Mouse (Mus musculus) brain, adult 2 months (tissue): ENCODE measurements around the gene Ankle1.
A peak's percentile ranks its signal among the peaks of the same experiment; 100 is the strongest.
"Not testable (repeated sequence)": the region's sequence is repeated elsewhere in the genome, so short reads cannot be mapped to it uniquely, and the experiment has no call there.

Experiments
- DNase-seq: peaks from one replicate; pipeline ENCODE4 v3.0.0; 2011; ENCODE audit warnings: low read depth, low spot score

The Ankle1 gene

DNA sequence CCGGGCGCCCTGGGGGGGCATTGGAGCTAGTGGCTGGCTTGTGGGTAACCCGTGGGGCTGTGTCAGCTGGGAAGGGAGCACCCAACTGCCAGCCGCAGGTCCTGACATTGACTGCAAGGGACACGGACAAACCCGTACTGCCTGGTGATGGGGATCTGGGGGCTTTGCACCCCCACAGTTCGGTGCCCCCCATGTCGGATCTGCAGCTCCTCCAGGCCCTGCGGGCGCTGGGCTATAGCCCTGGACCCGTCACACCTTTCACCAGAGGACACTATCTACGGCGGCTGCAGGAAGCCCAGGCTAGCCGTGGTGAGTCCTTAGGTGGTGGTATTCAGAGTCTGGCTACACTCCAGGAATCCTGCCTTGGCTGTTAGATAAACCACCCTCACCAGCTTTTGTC is 1.6 kb downstream of the Ankle1 start:
- no peak for DNase-seq

DNA sequence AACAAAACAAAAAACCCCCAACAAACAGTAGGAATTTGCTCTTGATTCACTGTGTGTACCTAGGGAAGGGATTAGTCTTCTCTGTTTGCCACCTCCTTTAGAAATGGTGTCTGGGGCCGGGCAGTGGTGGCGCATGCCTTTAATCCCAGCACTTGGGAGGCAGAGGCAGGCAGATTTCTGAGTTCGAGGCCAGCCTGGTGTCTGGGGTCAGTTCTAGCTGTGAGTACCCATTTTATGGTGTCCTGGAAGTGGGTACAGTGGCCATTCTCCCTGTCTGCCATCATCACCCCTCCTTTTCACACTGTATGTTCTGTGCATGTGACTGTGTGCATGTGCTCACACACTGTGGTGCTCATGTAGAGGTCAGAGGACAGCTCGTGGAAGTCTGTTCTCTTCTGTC is 2.4 kb downstream of the Ankle1 start:
- DNase-seq, result no peak

DNA sequence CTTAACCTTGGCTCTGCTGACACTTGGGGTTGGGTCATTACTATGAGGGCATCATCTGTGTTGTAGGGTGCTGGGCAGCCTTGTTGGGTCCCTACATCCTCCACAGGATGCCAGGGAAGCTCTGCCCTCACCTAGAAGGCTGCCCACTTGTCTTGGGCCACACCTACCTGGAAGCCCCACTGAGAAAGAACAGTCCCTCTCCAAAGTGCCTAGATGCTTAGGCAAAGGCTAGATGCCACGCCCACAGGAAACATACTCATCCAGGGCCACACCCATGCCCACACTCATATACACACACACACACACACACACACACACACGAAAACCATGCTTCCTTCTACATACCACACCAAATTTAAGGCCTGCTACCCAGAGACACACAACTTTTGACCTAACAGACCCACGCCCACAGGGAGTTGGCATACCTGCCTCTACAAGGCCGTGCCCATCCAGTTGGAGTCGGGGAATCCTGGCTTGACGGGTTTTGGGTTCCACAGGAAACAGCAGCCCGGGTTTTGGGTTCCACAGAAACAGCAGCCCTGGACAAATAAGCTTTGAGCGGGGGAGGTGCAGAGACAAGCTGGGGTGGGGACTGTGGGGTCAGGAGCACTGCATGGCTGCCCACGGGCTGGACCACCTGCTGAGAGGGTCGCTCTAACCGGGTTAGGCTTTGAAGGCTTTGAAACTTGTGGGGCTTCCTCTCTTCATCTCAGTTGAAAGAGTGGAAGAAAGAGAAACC is 5.9 kb downstream of the Ankle1 start:
- DNase-seq, result no peak

DNA sequence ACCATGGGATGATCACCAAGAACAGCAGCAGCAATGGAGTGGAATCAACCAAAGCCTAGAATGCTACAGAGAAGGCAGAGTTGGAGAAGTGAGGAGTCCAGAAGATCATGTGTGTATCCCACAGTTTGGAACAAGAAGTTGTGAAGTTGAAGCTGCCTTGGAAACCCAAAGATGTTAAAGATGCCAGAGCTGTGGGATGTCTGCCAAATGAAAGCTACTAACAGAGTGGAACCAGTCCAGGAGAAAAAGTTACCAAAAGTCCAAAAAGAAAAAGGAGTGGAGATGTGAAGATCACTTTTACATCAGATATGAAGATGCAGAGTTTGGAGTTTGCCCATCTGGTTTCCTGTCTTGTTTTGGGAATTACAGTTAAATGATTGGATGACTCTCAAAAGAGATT is 16.3 kb downstream of the Ankle1 start:
- no peak for DNase-seq

DNA sequence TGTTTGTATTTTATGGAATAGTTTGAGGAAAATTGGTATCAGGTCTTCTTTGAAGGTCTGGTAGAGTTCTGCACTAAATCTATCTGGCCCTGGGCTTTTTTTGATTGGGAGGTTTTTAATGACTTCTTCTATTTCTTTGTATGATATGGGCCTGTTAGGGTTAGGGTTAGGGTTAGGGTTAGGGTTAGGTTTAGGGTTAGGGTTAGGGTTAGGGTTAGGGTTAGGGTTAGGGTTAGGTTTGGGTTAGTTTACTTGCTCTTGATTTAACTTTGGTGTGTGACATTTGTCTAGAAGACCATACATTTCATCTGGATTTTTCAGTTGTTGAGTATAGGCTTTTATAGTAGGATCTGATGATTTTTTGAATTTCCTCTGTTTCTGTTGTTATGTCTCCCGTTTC is 27.1 kb downstream of the Ankle1 start:
- not testable (repeated sequence) for DNase-seq

DNA sequence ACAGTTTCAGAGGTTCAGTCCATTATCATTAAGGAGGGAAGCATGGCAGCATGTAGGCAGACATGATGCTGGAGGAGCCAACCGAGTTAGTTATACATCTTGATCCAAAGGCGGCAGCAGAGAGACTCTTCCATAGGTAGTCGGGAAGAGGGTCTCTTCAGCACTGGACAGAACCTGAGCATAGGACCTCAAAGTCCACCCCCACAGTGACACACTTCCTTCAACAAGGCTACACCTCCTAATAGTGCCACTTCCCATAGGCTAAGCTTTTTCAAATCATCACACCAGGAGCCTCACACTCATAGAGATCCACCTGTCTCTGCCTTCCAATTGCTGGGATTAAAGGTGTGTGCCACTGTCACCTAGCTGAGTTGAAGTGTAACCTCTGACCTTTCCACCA is 31.2 kb downstream of the Ankle1 start:
- DNase-seq, result no peak

DNA sequence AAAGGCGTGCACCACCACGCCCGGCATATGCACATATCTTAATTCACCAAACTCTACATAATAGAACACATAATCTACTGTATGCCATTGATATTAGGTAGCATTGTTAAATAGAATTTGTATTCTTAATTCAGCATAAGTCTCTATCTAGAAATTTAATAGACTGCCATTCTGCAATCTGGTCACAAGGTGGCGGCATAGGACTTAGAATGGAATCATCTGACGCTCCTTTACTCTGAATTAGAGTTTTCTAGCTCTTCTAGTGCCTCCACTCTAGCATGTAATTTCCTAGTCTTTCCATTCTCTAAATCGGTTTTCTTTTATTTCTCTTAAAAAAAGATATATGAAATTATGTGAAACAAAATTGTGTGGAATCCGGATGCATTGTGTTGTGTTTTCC is 35.6 kb downstream of the Ankle1 start:
- DNase-seq, result peak; percentile 79

DNA sequence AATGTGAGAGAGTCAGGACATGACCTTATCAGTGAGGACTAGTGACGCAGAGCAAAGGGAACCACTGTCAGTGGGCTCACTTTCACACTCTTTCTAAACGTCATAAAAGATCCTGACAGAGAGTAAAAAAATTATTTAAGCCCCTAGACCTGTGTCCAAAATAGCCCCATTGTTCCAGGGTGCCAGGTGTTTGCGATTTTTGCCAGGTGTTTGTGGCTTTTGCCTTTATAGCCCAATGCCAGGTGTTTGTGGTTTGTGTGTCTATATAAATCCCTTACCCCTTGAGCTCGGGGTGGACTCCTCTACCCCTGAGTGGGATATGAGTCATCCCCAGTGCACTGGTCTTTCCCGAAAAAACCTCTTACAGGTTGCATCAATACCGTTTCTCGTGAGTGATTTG is 39.3 kb downstream of the Ankle1 start:
- no peak for DNase-seq

DNA sequence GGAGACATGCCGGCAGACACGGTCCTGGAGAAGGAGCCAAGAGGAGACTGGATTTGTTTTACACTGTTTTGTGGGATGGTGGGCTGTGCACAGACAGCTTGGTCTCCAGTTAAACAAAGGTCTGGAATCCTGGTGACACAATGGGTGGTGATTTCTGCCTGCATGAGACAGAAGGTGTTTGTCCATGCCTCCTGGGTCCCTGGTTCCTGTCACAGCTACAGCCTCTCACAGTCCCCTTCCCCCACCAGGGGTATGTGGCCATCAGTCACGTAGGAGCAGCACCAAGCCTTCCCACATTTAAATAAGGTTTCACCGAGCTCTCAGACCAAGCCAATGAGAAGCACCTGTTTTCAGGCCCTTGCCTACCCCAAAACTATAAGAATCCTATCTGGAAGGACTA is 45.5 kb downstream of the Ankle1 start:
- no peak for DNase-seq

DNA sequence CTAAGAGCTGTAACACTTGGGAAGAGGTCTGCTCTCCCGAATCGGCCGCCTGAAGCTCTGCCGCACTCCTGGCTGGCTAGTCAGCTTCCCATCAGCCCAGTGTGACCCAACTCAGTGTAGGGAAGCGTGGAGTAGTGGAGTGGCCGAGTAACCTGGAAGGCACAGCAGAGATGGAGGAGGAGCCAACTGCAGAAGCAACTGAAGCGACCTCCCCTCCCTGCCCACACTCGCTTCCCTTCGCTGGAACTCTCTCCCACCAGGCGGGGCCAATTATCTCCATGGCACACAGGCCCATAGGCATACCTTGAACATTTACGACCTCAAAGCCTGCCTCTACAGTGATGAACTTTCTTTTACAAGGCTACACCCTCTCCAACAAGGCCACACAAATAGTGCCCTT is 46.0 kb downstream of the Ankle1 start:
- DNase-seq, result no peak

DNA sequence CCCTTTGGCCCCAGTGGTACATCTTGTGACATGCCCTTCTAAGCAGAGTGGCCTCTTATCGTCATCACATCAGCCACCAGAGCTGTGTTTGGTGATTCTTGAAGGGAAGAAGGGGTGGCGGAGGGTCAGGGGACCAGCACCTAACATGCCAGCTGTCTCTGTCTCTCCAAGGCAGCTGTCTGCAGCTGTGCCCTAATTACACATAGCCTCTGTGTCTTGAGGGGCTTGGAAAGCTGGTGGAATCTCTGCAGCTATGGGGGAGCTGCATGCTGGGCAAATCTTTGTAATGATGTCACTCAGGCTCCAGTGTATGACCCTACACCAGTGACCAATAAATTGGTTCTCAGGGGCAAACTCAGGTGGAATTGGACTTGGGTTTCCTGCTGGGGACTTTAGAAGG is 46.9 kb downstream of the Ankle1 start:
- no peak for DNase-seq

DNA sequence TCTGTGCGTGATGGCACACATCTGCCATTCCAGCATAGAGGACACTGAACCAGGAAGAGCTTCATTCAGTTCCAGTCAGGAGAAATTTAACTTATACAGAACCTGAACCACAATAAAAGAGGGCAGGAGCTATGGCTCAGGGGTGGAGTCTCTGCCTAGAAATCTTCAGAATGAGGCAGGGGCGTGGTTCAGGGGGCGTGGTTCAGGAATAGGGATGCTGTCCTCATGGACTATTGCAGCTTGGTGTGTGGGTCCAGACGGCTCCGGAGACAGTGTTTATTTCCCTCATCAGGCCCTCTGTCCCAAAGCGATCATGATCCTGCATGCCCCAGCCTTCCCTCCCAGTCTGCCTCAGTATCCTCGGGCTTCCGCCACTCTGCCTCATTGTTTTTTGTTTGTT is 48.9 kb downstream of the Ankle1 start:
- DNase-seq, result no peak

DNA sequence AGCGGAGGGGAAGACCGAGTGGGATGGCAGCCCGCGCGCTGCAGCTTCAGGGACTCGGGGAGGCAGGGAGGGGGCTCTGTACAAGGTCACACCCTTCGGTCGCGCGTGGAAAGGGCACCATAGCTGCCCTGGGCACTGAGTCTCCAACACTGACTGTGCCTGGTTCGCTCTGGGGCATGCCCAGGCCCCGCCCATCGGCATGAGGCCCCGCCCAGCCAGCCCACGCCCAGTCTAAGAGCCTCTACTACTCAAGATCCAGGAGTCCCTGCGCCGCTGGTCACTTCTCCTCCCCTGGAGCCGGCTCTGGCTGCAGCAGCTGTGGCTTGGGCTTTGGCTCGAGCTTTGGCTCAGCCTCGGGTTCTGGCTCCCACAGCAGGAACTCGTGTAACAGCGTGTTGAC is 51.1 kb downstream of the Ankle1 start:
- DNase-seq, result no peak

DNA sequence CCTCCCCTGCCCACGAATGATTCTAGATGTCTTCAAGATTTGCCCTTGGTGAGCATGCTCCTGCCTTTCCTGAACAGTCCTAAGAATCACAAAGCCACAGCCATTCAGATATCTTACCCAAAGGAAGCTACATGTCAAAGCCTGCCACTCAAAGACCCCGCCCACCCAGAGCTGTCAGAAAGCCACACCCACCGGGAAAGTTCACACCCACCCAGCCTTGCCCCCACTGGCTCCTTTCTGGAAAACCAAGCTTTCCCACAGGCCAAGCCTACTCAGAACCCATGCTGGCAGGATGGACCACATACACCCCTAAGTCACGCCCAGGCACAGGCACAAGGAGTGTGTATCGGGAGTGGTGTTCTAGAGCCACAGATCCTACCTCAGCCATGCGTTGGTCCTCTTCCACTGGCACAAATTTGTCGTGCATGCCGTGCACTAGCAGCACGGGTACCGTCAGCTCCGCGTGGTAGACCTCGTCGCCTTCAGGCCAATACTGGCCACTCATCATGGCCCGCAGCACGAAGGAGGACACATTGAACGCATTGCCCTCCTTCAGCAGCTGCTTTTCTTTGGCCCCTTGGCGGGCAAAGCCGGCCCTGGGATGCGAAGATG is 52.0 kb downstream of the Ankle1 start:
- DNase-seq, result no peak
